Mouse (Mus musculus): Measurements from ENCODE around the gene Pithd1.

Pithd1 gene

DNA sequence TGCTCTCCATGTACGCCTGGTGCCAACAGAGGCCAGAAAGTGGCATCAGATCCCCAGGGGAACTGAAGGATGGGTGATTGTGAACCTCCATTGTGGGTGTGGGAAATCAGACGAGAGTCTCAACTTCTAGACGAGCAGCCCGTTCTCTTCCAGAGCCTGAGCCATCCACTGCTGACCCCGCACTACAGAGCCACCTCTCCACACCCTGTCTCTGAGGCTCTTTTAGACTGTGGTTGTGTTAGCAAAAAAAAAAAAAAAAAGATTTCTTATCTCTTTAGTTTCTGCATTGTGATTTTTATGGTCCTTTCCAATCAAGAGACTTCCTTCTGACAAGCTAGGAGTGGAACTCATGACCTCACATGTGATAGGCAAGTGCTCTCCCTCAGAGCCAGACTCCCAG lies 57.7 kb downstream of the Pithd1 start:
- no peak for DNase-seq (ENCODE audit: low spot score in 2 of 2)

DNA sequence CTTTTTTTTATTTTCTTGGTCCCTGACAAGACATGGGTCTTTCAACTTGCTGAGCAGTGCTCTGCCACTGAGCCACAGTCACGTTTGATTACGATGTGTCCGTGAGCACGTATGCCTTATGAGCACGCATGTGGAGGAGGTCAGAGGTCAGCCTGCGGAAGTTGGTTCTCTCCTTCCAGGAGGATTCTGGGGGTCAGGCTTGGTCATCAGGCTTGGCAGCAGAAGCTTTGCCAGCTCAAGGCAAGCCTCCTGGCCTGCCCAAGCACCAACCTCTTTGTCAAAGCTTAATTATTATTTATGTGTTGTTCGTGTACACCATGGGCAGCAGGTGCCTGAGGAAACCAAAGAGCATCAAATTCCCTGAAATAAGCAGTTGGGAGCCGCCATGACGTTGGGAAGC lies 58.7 kb downstream of the Pithd1 start:
- no peak for DNase-seq (ENCODE audit: low spot score in 2 of 2)

DNA sequence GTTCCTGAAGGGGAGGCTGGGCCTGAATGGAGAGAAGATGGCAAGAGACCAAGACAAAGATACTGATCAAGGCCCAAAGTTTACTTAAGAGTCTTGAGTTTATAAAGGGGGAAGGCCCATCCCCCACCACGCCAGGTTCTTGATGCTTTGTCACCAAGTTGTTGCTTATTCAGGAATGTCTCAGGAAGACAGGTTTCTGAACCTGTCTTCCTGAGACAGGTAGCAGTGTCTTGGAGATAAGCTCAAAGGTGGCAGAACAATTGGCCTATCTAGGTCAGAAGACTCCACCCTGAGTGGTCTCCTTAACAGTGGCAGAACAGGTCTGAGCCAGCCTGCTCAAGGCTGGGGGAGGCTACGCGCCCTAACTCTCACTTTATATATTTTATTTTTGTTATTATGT lies 60.2 kb downstream of the Pithd1 start:
- DNase-seq (ENCODE audit: low spot score in 2 of 2): no peak

DNA sequence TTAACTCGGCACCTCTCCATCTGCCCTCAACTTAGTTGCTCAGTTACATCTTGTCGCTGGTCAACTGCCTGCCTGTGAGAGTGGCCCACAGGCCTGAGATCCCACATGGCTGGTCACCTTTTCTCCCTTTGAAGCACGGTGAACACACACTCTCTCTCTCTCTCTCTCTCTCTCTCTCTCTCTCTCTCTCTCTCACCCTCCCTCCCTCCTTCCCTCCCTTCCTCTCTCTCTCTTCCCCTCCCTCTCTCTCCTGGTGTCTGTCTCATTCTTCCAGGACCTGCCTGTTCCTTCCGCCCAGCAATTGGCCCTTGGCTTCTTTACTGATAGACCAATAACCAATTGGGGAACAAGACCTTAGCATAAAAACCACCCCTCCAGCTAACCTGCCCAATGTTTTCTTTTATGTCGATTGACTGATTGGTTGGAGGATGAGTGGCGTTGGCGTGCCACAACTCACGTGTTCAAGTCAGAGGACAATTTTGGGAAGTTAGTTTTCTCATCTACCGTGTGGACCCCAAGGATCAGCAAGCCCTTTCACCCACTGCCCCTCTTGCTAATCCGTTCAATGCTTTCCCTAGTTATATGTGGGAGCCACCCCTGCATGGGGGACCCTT lies 60.8 kb downstream of the Pithd1 start:
- DNase-seq (ENCODE audit: low spot score in 2 of 2): no peak
